13 mouse cellular contexts compared by ENCODE assay signal in genomic region chr13:103285036-103285435, GRCm38 (mm10).
"Had no signal": no experiment of that assay in that cellular context is flagged by ENCODE, and none has a peak within 500 bp of the region (broad histone marks: within the 10 kb centered on the region; RNA-seq: fewer than 3 reads in every experiment).

No protein-coding gene starts in this region.

- H3K4me1 ChIP-seq: liver, embryonic 15.5 days; midbrain, embryonic 15.5 days; neural tube, embryonic 12.5 days had no signal

- H3K4me2 ChIP-seq: limb, embryonic 13.5 days; liver, embryonic 11.5 days; liver, embryonic 15.5 days; midbrain, embryonic 15.5 days; neural tube, embryonic 12.5 days had no signal

- H3K9me3 ChIP-seq: limb, embryonic 13.5 days; liver, embryonic 15.5 days; midbrain, embryonic 15.5 days; neural tube, embryonic 12.5 days had no signal

- H3K36me3 ChIP-seq: limb, embryonic 13.5 days; liver, embryonic 15.5 days; midbrain, embryonic 15.5 days; neural tube, embryonic 12.5 days had no signal

- H3K27me3 ChIP-seq: limb, embryonic 13.5 days; liver, embryonic 15.5 days; midbrain, embryonic 15.5 days; neural tube, embryonic 12.5 days had no signal

- DNase-seq: kidney, postnatal 10 days; kidney, postnatal 4 days; lung, adult 2 months; lung, postnatal 36 days; right cerebral cortex, postnatal 14 days had no signal

- H3K9ac ChIP-seq: limb, embryonic 13.5 days; liver, embryonic 15.5 days; midbrain, embryonic 15.5 days; neural tube, embryonic 12.5 days had no signal

- ATAC-seq: intestine, postnatal 0 days; lung, postnatal 0 days; midbrain, embryonic 15.5 days had no signal

- H3K27ac ChIP-seq: layer of hippocampus, adult 2 months; limb, embryonic 13.5 days; liver, embryonic 15.5 days; midbrain, embryonic 15.5 days; neural tube, embryonic 12.5 days had no signal

- H3K4me3 ChIP-seq: layer of hippocampus, adult 2 months; limb, embryonic 13.5 days; liver, embryonic 15.5 days; midbrain, embryonic 15.5 days; neural tube, embryonic 12.5 days had no signal
